12 mouse cellular contexts compared by ENCODE assay signal in the genomic region with DNA sequence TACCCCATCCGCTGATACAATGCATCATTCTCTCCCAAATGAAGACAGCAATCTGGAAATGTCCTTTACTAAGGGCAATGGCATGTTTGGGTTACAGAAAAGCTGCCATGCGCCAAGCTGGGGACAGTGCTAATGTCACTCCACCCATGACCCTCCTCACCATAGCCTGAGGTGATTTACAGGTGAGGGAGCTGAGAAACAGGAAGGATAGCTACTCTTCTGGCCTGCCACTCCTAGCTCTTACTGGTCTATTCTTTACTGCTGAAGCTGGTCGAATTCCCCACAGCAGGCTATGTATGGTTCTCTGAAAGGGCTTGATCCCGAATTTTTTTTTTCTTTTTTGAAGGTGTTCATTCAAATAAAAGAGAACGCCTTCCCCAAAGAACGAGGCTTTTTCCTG.
"Had no signal": no experiment of that assay in that cellular context is flagged by ENCODE, and none has a peak within 500 bp of the region (broad histone marks: within the 10 kb centered on the region; RNA-seq: fewer than 3 reads in every experiment).

No protein-coding gene starts in this region.

- H3K27me3 ChIP-seq: liver, embryonic 13.5 days; neural tube, embryonic 13.5 days had no signal

- DNase-seq: kidney, adult 9 months; kidney, postnatal 36 days; liver, embryonic 13.5 days; lung, adult 2 months; lung, postnatal 14 days; lung, postnatal 4 days; midbrain, embryonic 14.5 days; thymus, adult 18-20 months; thymus, postnatal 36 days had no signal

- H3K9ac ChIP-seq: liver, embryonic 13.5 days; neural tube, embryonic 13.5 days had no signal

- H3K4me3 ChIP-seq: liver, embryonic 13.5 days; neural tube, embryonic 13.5 days had no signal

- H3K4me1 ChIP-seq: liver, embryonic 13.5 days had no signal

- H3K4me2 ChIP-seq: liver, embryonic 13.5 days; midbrain, embryonic 11.5 days; neural tube, embryonic 13.5 days had no signal

- H3K9me3 ChIP-seq: liver, embryonic 13.5 days; neural tube, embryonic 13.5 days had no signal

- H3K36me3 ChIP-seq: liver, embryonic 13.5 days; neural tube, embryonic 13.5 days had no signal

- H3K27ac ChIP-seq: kidney, postnatal 0 days; liver, embryonic 13.5 days; neural tube, embryonic 13.5 days had no signal
